Mouse (Mus musculus): ENCODE measurements around the gene Nsun6.
A peak's percentile ranks its signal among the peaks of the same experiment; 100 is the strongest.

The Nsun6 gene

DNA sequence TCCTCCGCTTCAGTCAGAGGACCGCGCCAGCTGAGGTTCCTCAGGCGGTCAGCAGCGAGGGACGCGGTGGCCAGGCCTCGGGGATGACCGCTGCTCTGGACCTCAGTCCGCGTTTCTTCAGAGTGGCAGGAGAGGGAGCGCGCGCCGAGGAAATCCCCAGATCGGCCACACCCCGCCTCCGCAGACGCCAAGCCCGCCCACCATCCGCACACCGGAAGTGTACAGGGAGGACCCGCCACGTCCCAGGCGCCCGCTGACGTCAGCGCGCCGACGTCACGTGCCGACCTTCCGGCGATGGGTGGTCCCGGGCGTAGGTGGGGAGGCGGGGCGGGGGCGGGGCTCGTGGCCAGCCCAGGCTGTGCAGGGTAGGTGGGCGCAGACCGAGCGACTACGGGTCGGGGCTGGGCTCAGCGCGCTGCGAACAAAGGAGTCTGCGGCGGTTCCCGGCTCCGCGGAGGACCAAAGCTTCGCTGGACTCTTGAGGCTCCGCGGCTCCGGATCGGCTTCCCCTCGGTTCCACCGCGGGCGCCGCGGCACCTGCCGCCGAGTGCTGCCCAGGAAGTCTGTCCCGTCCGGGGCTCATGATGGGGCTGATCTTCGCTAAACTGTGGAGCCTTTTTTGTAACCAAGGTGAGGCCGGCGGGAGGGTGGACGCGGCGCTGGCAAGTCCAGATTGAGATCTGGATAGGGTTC, at the start of gene Nsun6:
Gene Nsun6 (minus strand): TSS at position 125 of the 693 bp plus-strand sequence.
- peak; percentile 95 to 97 for DNase-seq (ENCODE audit: low spot score in 2 of 2)

DNA sequence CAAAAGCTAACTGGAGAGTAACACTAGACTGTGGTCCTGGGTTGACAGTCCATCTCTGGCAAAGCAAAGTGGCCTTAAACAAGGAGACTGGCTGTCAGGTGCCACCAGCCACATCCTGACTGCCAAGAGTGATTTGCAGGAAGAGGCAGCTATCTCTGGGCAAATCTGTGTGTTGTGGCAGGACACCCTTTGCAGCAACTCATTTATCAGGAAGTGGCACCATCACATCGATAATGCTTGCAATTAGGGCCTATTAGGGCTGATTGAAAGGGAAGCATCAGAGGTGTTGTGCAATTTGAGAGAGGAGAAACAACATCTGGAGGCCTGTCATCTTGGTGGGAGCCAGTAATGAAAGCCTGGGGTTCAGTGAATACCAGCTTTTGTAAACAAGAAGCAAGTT, 49.5 kb upstream of the Nsun6 start:
- no peak for DNase-seq (ENCODE audit: low spot score in 2 of 2)

GRCm38 (mm10) chr2:15096514-15097090, 41.7 kb upstream of the Nsun6 start:
- no peak for DNase-seq (ENCODE audit: low spot score in 2 of 2)

DNA sequence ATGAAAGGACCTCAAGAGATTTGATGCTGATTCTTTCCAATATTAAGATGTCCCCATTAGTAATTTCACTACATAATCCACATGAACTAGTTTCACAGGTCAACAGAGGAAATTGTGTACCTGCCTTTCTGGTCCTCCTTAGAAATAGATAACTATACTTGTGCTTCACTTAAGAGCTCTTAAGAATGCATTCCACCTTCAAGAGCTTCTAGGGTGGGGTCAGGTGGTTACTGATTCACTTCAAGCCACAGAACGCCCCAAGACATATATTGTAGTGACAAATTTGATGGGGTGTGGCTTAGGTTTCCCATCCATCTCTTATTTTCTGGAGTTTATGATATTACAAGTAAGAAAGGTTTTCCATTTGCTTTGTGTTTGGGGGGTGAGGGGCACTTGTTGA, 32.4 kb upstream of the Nsun6 start:
- no peak for DNase-seq (ENCODE audit: low spot score in 2 of 2)

- no peak for DNase-seq (ENCODE audit: low spot score in 2 of 2)
Observed at GRCm38 (mm10) chr2:15083702-15084101, 28.8 kb upstream of the Nsun6 start.

DNA sequence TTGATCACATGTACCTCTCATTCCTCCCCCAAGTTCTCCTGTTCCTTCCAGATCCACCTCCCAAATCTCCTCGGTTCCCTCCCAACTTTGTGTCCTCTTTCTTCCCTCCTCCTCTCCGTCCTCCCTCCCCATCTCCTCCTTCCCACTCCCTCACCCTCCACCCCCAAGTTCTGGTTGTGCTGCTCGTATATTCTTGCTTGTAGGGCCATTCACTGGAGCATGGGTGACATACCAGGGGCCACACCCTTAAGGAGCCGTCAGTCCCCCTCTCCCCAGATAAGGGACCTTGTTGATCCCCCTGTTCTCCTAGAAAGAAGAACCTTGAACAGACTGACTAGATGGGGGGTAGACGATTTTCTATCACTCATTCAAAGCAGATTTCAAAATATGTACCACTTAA, 12.2 kb upstream of the Nsun6 start:
- no peak for DNase-seq (ENCODE audit: low spot score in 2 of 2)

DNA sequence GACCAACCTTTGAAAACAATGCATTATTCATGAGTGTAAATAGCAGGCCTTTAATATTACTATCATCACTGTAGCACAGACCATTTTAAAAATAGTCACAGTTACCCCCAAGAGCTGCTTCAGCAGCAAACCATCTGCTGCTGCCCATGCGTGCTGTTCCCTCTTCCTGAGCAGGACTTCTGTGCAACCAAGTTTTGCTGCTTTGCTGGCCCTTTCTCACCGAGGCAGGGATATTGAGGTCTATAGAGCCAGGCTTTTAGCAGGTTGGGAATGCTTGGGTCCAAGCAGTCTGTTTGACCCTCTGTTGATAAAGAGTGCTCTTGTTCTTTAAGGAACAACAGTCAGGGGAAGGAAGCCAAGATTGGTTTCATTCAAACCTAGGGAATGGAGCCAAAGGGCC, 10.6 kb upstream of the Nsun6 start:
- no peak for DNase-seq (ENCODE audit: low spot score in 2 of 2)

DNA sequence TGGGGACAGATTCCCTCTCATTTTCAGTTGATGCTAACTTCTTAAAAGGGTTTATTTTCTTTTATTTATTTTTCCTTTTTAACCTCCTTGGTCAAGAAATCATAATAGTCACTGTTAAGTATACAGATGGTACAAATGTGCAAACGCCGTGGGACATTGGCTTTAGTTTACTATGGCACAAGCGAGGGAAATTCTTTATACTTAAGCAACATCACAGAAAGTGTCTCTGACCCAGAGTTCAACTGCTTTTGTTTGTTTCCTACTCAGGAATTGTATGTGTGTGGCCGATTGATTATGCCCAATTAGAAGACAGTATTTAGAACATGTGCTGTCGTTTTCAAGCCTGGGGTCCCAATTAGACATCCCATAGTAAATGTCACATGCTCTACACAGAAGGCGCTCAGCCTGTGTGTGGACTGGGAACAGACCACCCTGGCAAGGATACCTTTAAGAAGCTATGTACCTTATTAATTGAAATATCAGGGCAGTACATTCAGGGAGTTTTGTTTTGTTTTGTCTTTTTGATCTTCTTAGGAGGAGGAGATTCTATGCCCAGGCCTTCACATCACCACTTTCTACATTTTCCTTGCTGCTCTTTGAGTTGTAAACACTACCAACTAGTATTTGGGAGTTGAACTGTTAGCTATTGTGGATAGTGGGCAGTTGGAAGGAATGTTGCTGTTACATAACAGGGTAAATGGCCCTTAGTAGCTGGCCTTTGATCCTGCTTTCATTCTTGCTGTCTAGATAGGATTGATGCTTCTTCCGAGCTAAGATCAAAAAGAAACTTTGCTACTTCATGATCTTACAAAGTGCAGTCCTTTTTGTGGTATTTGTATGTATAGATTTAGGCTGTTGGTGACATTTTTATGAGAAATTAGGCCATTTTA, 9.8 kb upstream of the Nsun6 start:
- no peak for DNase-seq (ENCODE audit: low spot score in 2 of 2)

DNA sequence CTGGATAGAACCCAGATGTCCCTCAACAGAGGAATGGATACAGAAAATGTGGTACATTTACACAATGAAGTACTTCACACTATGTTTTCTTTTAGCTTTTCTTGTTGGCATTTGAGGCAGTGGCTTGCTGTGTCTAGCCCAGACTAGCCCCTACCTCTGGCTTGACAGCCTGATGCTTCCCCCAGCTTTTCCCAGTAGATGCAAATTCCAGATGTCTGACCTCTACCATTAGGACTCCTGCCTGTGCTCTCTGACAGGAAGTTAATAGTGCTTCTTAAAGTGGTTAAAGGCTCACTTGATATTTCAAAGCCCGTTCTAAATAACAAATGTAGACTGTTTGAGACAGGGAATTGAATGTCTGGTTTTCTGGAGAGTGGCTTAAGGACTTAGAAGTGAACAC, 8.9 kb upstream of the Nsun6 start:
- DNase-seq (ENCODE audit: low spot score in 2 of 2), result no peak

GRCm38 (mm10) chr2:15060856-15061255, 6.0 kb upstream of the Nsun6 start:
- DNase-seq (ENCODE audit: low spot score in 2 of 2), result no peak

DNA sequence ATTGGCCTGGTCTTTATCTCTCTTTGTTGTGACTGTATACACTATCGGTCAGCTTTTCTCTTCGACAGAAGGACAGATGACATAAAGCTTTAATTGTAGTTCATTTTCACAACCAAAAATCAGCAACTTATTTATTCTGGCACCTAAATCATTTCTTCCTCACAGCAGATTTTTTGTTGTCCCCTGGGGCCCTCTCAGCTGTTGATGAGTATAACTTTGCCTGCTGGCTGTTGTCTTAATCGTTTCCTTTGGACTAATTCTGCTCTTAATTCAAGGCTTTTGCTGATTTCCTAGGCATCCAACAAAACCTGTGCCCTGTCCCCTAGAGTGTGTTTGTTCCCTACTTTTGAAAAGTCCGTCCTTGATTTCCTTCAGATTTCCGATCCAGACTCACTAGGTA, 3.4 kb upstream of the Nsun6 start:
- DNase-seq (ENCODE audit: low spot score in 2 of 2), result no peak

DNA sequence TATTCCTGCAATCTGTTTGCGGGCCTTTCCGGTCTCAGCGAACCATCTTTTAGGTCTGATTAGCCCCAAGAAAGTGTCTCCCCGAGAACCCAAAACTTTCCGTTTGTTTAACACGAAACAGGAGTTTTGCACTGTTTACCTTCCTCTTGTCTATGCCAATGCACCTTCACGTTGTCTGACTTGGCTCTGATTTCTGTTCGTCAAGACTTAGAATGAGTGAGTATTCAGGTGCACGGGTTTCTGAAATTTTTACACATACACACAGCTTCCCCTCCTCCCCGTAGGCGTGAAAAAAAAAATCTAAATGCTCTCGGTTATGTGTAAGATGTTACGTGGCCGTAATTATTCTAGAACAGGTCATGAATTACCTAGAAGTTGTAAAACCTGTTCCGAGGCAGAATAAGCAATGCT, 877 bp upstream of the Nsun6 start:
- DNase-seq (ENCODE audit: low spot score in 2 of 2), result no peak

GRCm38 (mm10) chr2:15054496-15054895, 373 bp downstream of the Nsun6 start:
- DNase-seq (ENCODE audit: low spot score in 2 of 2), result no peak

- DNase-seq (ENCODE audit: low spot score in 2 of 2), result peak; percentile 83 to 90
Observed at GRCm38 (mm10) chr2:15049117-15049873, 5.6 kb downstream of the Nsun6 start, which contains the start of gene Arl5b. Gene Arl5b, plus strand, starts transcription at chr2:15049395.

- no peak for DNase-seq (ENCODE audit: low spot score in 2 of 2)
Observed at GRCm38 (mm10) chr2:15040326-15040725, 14.5 kb downstream of the Nsun6 start.

- DNase-seq (ENCODE audit: low spot score in 2 of 2), result no peak
Observed at GRCm38 (mm10) chr2:15038705-15039104, 16.2 kb downstream of the Nsun6 start.

DNA sequence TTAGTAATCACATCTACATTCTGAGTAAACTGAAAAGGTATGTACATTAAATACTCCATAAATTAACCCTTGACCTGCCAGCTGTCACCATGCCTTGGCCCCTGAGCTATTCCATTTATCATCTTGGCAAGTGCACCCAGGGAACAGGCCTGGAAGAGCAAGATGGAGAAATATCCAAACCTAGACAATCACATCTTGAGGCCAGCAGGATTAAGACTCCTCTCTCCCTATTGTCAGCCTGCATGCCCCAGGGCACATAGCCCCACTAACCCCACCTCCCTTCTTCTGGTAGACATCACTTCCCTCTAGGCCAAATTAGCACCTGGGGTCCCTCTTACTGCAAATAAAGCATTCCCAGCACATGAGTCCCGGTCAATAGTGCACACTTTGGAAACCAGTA, 27.1 kb downstream of the Nsun6 start:
- DNase-seq (ENCODE audit: low spot score in 2 of 2), result no peak

DNA sequence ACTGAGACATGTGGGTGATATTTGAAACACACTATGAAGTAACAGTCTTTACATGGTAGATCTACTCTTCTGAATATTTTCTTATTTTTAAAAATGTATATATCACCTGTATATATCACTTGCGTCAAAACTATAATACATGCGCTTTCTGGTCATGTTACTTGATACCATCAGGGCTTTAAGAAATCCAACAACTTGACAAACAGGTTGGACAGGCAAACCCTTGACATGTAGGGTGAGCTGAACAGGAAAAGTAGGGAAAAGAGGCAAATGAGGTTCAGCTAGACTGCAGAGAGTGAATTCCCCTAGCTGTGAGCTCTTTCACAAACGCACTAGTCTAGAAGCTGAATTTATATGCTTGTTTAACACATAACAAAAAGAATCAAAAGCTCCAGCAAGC, 28.1 kb downstream of the Nsun6 start:
- no peak for DNase-seq (ENCODE audit: low spot score in 2 of 2)

DNA sequence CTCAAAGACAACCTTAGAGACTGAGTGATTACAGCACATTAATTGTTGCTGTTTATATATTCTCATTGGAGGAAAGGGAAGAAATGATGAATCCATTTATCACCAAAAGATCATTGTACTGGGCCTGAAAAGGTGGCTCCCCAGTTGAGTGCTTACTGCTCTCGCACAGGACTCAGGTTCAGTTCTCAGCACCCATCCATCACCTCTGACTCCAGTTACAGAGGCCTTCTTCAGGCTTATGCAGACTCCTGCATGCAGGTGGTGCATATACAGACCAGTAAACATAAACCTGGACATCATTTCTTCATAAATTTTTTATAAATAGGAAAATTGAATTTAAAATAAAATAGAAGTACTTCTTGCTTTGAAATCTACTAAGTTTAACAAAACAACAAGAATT, 46.8 kb downstream of the Nsun6 start:
- no peak for DNase-seq (ENCODE audit: low spot score in 2 of 2)

DNA sequence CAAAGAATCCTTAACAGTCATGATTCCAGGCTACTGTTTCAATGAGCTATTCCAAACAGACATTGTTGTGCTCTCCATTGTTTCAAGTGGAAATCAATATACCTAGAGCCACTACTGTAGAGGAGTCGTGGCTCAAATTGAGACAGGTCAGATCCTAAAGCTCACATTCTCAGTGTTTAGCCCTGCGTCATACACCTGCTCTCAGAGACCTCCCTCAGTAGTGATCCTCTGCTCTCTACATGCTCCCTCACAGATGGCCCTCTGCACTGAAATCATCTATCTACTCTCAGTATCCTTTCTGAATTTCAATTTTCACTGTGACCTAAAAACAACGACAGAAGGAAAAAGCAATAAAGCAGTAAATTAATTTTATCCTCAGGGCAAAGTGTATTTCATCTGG, 47.3 kb downstream of the Nsun6 start:
- no peak for DNase-seq (ENCODE audit: low spot score in 2 of 2)

DNA sequence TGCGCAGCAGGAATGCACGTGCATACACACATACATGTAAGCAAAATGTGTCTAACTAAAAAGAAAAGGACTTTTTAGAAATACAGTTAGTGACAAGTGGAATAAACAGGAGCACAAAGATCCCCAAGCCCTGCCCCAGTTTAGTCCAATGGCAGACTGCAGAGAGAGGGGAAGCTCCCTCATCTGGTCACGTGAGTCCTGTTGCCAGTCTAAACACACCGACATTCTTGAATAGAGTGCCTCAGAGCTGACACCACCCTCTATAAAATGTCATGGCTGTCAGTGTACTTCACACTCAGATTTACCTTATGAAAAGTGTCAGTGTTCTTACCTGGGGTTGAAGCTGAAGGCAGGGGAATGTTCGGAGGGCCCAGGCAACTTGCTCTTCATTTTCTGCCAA, 57.0 kb downstream of the Nsun6 start:
- DNase-seq (ENCODE audit: low spot score in 2 of 2), result no peak

DNA sequence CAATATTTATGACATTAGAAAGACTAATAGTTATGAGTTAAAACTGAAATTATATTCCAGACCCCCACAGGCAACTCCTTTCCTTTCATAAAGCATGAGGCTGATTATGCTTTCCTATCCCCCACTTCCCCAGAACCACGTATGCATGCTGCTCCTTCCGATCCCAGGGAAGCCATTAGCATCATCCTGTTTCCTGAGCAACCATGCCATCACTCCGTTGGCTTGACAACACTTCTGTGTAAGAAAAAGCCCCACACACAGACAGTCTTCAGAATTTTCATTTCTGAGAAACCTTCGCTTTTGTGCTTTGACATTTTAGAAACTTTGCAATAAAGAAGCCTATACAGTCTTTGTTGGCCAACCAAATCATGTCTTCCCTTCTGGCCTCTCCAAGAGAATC, 58.8 kb downstream of the Nsun6 start:
- no peak for DNase-seq (ENCODE audit: low spot score in 2 of 2)
